Comparison of ENCODE assay signal across 20 mouse cellular contexts in genomic region chr7:78390019-78390418, GRCm38 (mm10).
DNase-seq lines count a peak whose midpoint lies in the region; ATAC-seq lines count a peak whose summit lies in the region.
"Had no signal": no experiment of that assay in that cellular context is flagged by ENCODE, and none has a peak within 500 bp of the region (broad histone marks: within the 10 kb centered on the region; RNA-seq: fewer than 3 reads in every experiment).

No protein-coding gene starts in this region.

- H3K27me3 ChIP-seq in hindbrain, embryonic 12.5 days: no peaks in the 10 kb centered on the region
- H3K27me3 ChIP-seq: heart, embryonic 15.5 days; hindbrain, embryonic 13.5 days; limb, embryonic 12.5 days; liver, embryonic 15.5 days; midbrain, embryonic 15.5 days; neural tube, embryonic 13.5 days had no signal

- intact Hi-C loops in left cerebral cortex, postnatal 10 days (cut with DNase I): no loop called here

- ATAC-seq in cerebellum, adult (ENCODE audit: insufficient number of reproducible peaks, low FRiP score, low TSS enrichment): peak; percentile 78
- no peak for ATAC-seq in CD4-positive, CD25-positive, alpha-beta regulatory T cell, adult 4 months
- ATAC-seq in megakaryocyte progenitor cell, adult 5-6 weeks (replicated peaks; ENCODE audit: poor library complexity): no peak
- no peak for ATAC-seq in hindbrain, embryonic 12.5 days (ENCODE audit: low FRiP score)
- ATAC-seq: midbrain, embryonic 15.5 days had no signal

- no peaks in the 10 kb centered on the region for H3K4me1 ChIP-seq in hindbrain, embryonic 12.5 days
- H3K4me1 ChIP-seq: heart, embryonic 15.5 days; hindbrain, embryonic 13.5 days; limb, embryonic 12.5 days; liver, embryonic 15.5 days; midbrain, embryonic 15.5 days; neural tube, embryonic 13.5 days had no signal

- 87% methylated on average over 3 of the region's 3 CpGs for WGBS in hindbrain, embryonic 12.5 days

- H3K9me3 ChIP-seq in hindbrain, embryonic 12.5 days (replicated peaks): no peaks in the 10 kb centered on the region
- H3K9me3 ChIP-seq: heart, embryonic 15.5 days; limb, embryonic 12.5 days; liver, embryonic 15.5 days; midbrain, embryonic 15.5 days; neural tube, embryonic 13.5 days had no signal

- H3K4me2 ChIP-seq in hindbrain, embryonic 12.5 days (replicated peaks): no peak overlapping the region
- H3K4me2 ChIP-seq: heart, embryonic 15.5 days; hindbrain, embryonic 13.5 days; limb, embryonic 12.5 days; liver, embryonic 15.5 days; midbrain, embryonic 15.5 days; neural tube, embryonic 13.5 days had no signal

- H3K27ac ChIP-seq in hindbrain, embryonic 12.5 days: no peak overlapping the region
- H3K27ac ChIP-seq: heart, embryonic 15.5 days; hindbrain, embryonic 13.5 days; limb, embryonic 12.5 days; liver, embryonic 15.5 days; macrophage; midbrain, embryonic 15.5 days; neural tube, embryonic 13.5 days had no signal

- no peak overlapping the region for H3K4me3 ChIP-seq in hindbrain, embryonic 12.5 days
- H3K4me3 ChIP-seq: heart, embryonic 15.5 days; hindbrain, embryonic 13.5 days; limb, embryonic 12.5 days; liver, embryonic 15.5 days; midbrain, embryonic 15.5 days; neural tube, embryonic 13.5 days had no signal

- H3K9ac ChIP-seq in hindbrain, embryonic 12.5 days: no peak overlapping the region
- H3K9ac ChIP-seq: heart, embryonic 15.5 days; hindbrain, embryonic 13.5 days; limb, embryonic 12.5 days; liver, embryonic 15.5 days; midbrain, embryonic 15.5 days; neural tube, embryonic 13.5 days had no signal

- DNase-seq in left cerebral cortex, adult 11 months (ENCODE audit: low spot score): peak; percentile 23
- no peak for DNase-seq in left cerebral cortex, postnatal 10 days (ENCODE audit: extremely low spot score in 1 of 2, low spot score in 2 of 2)
- peak; percentile 88 to 92 for DNase-seq in cerebellum, postnatal 10 days
- peak; percentile 53 to 57 for DNase-seq in layer of hippocampus, postnatal 10 days (ENCODE audit: low spot score in 2 of 2)
- DNase-seq: gastrocnemius, postnatal 36 days; kidney, adult 18-20 months; kidney, postnatal 36 days; thymus, adult 18-20 months had no signal

- H3K36me3 ChIP-seq in hindbrain, embryonic 12.5 days: no peaks in the 10 kb centered on the region
- H3K36me3 ChIP-seq: G1E; heart, embryonic 15.5 days; hindbrain, embryonic 13.5 days; limb, embryonic 12.5 days; liver, embryonic 15.5 days; midbrain, embryonic 15.5 days; neural tube, embryonic 13.5 days had no signal

Comparison
In these comparisons a context has a peak if more than half of its experiments do, and no peak if none do; other contexts are left out.
1. DNase-seq: peak in left cerebral cortex, adult 11 months (single experiment), cerebellum, postnatal 10 days (2 of 2) and layer of hippocampus, postnatal 10 days (2 of 2); none in left cerebral cortex, postnatal 10 days (0 of 2).